Comparison of ENCODE assay signal across 8 mouse cellular contexts in genomic region chr9:51962975-51963701, GRCm38 (mm10). TPM values are rescaled to one million over a fixed set of nuclear protein-coding genes. Genes with fewer than 3 reads are reported as not detected.
A peak's percentile ranks its signal among the peaks of the same experiment; 100 is the strongest.
DNase-seq lines count a peak whose midpoint lies in the region; ATAC-seq and TF ChIP-seq lines count a peak whose summit lies in the region.

Fdx1 (minus strand) TSS chr9:51963556.

- TF ChIP-seq CTCF in E14TG2a.4 (conservative IDR thresholded peaks at IDR 0.05; ENCODE audit: low read length) = no peak

- H3K27me3 ChIP-seq in E14TG2a.4 (ENCODE audit: insufficient read depth, low read length) = no peaks in the 10 kb centered on the region
- no peaks in the 10 kb centered on the region for H3K27me3 ChIP-seq in forebrain, embryonic 14.5 days (replicated peaks; ENCODE audit: control insufficient read depth, insufficient read depth, low read length)
- no peaks in the 10 kb centered on the region for H3K27me3 ChIP-seq in lung, embryonic 16.5 days (ENCODE audit: control insufficient read depth, insufficient read depth, low read depth, low read length)

- H3K4me1 ChIP-seq in E14TG2a.4 (replicated peaks; ENCODE audit: low read depth, low read length) = peaks cover 9% of the 10 kb centered on the region; the same call in 1 of the 2 replicates
- peaks cover 18% of the 10 kb centered on the region for H3K4me1 ChIP-seq in forebrain, embryonic 14.5 days (ENCODE audit: control insufficient read depth, insufficient read depth, low read length)
- peaks cover 32% of the 10 kb centered on the region for H3K4me1 ChIP-seq in lung, embryonic 16.5 days (replicated peaks; ENCODE audit: control insufficient read depth, insufficient read depth, low read length)

- peak within 1 kb of the TSS; percentile 73 for H3K4me2 ChIP-seq in forebrain, embryonic 14.5 days (ENCODE audit: low read length)
- H3K4me2 ChIP-seq in lung, embryonic 16.5 days (ENCODE audit: low read depth, low read length) = peak within 1 kb of the TSS; percentile 50

- H3K9me3 ChIP-seq in E14TG2a.4 (ENCODE audit: low read length) = no peaks in the 10 kb centered on the region
- H3K9me3 ChIP-seq in forebrain, embryonic 14.5 days (replicated peaks; ENCODE audit: control insufficient read depth, low read length) = no peaks in the 10 kb centered on the region
- peaks cover 2% of the 10 kb centered on the region; the same call in 1 of the 2 replicates for H3K9me3 ChIP-seq in lung, embryonic 16.5 days (ENCODE audit: control insufficient read depth, low read length)

- H3K36me3 ChIP-seq in E14TG2a.4 (ENCODE audit: insufficient read depth, low read length) = no peaks in the 10 kb centered on the region
- H3K36me3 ChIP-seq in forebrain, embryonic 14.5 days (ENCODE audit: control insufficient read depth, insufficient read depth, low read length) = no peaks in the 10 kb centered on the region
- H3K36me3 ChIP-seq in lung, embryonic 16.5 days (ENCODE audit: control insufficient read depth, insufficient read depth, low read length) = no peaks in the 10 kb centered on the region

- peak within 1 kb of the TSS; percentile 58 for H3K27ac ChIP-seq in forebrain, embryonic 14.5 days (ENCODE audit: low read depth, low read length)
- H3K27ac ChIP-seq in lung, embryonic 16.5 days (ENCODE audit: low read length) = peak within 1 kb of the TSS; percentile 92

- under 1% methylated on average over 80 of the region's 81 CpGs for WGBS in forebrain, embryonic 14.5 days
- under 1% methylated on average over 66 of the region's 81 CpGs for WGBS in lung, embryonic 16.5 days

- peak within 1 kb of the TSS; percentile 87 for H3K9ac ChIP-seq in forebrain, embryonic 14.5 days (ENCODE audit: low read length)
- H3K9ac ChIP-seq in lung, embryonic 16.5 days (ENCODE audit: low read length) = peak within 1 kb of the TSS; percentile 84

- peak; percentile 91 for ATAC-seq in forebrain, embryonic 14.5 days
- ATAC-seq in lung, embryonic 16.5 days (ENCODE audit: low read depth) = peak; percentile 94

- DNase-seq in c-Kit-positive CD71-positive TER-119-negative erythroid progenitor cells, embryonic 14.5 days (ENCODE audit: low read depth) = peak; percentile 51
- peak; percentile 58 for DNase-seq in forebrain, embryonic 14.5 days (ENCODE audit: low spot score)
- peak; percentile 86 to 87 for DNase-seq in heart, postnatal 14 days
- DNase-seq in layer of hippocampus, adult 18-20 months (ENCODE audit: low spot score in 2 of 2) = peak; percentile 11 to 64
- peak; percentile 57 for DNase-seq in ovary, postnatal 10 days (ENCODE audit: low spot score)
- peak; percentile 46 to 59 for DNase-seq in thymus, postnatal 10 days (ENCODE audit: low spot score in 2 of 2)

- intact Hi-C loops in heart, postnatal 14 days (cut with DNase I) = no loop called here

- H3K4me3 ChIP-seq in E14TG2a.4 (replicated peaks; ENCODE audit: low read length) = peak within 1 kb of the TSS; percentile 89
- H3K4me3 ChIP-seq in forebrain, embryonic 14.5 days (ENCODE audit: low read depth, low read length) = peak within 1 kb of the TSS; percentile 81
- H3K4me3 ChIP-seq in lung, embryonic 16.5 days (ENCODE audit: low read length) = peak within 1 kb of the TSS; percentile 79

RNA-seq across cellular contexts. Expression of gene Fdx1, which starts in this region (rescaled TPM):
- polyA plus RNA-seq in forebrain, embryonic 14.5 days (2014; fragmentation: Nextera tagmentation; extraction: Ambion mirVana) = 50.7 and 55.1 TPM in 2 replicates
- total RNA-seq in heart, postnatal 14 days (2021) = 10 to 100 TPM; 98.1 to 99.2 TPM
- total RNA-seq in layer of hippocampus, adult 18-20 months (2021) = 10 to 100 TPM; 20.6 to 25.7 TPM
- polyA plus RNA-seq in lung, embryonic 16.5 days (2015; fragmentation: Nextera tagmentation; extraction: Ambion mirVana) = 115 and 117 TPM in 2 replicates

Comparison
In these comparisons a context has a peak if more than half of its experiments do, and no peak if none do; other contexts are left out.
1. Peak in every context shown above with its lines: DNase-seq, ATAC-seq, H3K4me3 ChIP-seq and H3K27ac ChIP-seq.